Mouse (Mus musculus): ENCODE data around the gene Fancg. TPM values are rescaled to one million over a fixed set of nuclear protein-coding genes. Genes with fewer than 3 reads are reported as not detected.
A peak's percentile ranks its signal among the peaks of the same experiment; 100 is the strongest.

Fancg gene
- total and polyA plus RNA-seq, 3 experiments, result 13.2 to 18.7 (median 13.7) TPM

DNA sequence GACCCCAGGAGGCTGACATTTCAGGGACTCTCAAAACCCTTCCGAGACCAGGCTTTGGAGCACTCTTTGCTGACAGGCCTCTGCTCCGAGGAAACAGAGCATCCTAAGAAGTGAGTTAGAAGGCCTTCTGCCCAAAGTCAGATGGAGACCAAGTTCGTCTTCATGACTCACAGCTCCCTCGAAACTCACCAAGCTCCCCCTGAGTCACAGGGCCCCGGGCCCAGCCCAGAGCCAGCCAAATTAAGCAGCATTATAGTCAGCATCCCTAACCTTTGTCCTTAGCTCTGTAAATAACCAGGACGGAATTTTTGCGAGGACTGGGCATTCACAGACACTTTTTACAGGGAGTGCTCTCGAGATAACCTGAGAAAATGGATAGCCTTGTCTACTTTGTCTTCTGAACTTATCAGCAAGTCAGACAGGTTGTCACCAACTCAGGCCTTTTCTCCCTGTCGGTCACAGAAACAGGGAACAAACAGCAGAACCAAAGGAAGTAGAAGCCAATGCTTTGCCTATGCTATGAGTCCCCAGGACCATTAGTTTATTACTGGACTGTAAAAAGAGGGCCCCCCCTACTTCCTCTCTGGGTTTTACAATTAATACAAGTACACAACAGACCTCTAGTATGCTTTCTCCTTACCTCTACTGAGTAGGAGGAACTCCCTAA, 30.7 kb upstream of the Fancg start:
- Histone ChIP-seq H3K27ac (ENCODE audit: insufficient read depth, low read depth) (peak overlapping the region; percentile 13), H3K4me3 (replicated peaks in 1 of 3; ENCODE audit: low read depth in 2 of 3, low read length in 2 of 3, poor library complexity in 1 of 3) (no peak overlapping the region), H3K36me3 (replicated peaks in 1 of 2; ENCODE audit: control insufficient read depth in 1 of 2, insufficient read depth in 1 of 2, low read length in 1 of 2) (peaks cover 0 to 11% of the 10 kb centered on the region in 2 experiments), H3K27me3 (replicated peaks) (no peaks in the 10 kb centered on the region), H3K9ac (ENCODE audit: insufficient read depth, low read depth) (no peak overlapping the region; the same call in 1 of the 2 replicates), H3K4me2 (ENCODE audit: insufficient read depth, low read depth, poor library complexity, severe bottlenecking) (peak overlapping the region; percentile 45), H3K9me3 (replicated peaks; ENCODE audit: low read length) (no peaks in the 10 kb centered on the region), H3K79me2 (replicated peaks; ENCODE audit: control insufficient read depth, extremely low read depth, insufficient read depth, poor library complexity, severe bottlenecking) (no peaks in the 10 kb centered on the region), H3K4me1 (ENCODE audit: control insufficient read depth in 1 of 2, insufficient read depth in 2 of 2) (peaks cover 22 to 81% of the 10 kb centered on the region in 2 experiments)
- DNase-seq (ENCODE audit: extremely low read depth), result no peak
- dilution Hi-C loops (cut with MboI; ENCODE audit: extremely low pct_ligation_motif_present, extremely low pct_unique_long_range_greater_than_20kb, low sequenced_read_pairs) (no loop called here), in situ Hi-C loops (cut with MboI; ENCODE audit: low pct_ligation_motif_present, low pct_unique_long_range_greater_than_20kb, low sequenced_read_pairs) (no loop called here)
- TF ChIP-seq TBP (conservative IDR thresholded peaks at IDR 0.05; ENCODE audit: low read depth, low read length) (no peak), CTCF (conservative IDR thresholded peaks at IDR 0.05 in 1 of 2, IDR thresholded peaks at IDR 0.05 in 1 of 2; ENCODE audit: low read depth in 2 of 2, low read length in 2 of 2) (no peak), ETS1 (conservative IDR thresholded peaks at IDR 0.05; ENCODE audit: low read depth, low read length) (no peak), MAFK (IDR thresholded peaks at IDR 0.05; ENCODE audit: insufficient replicate concordance, low read length) (no peak), EP300 (IDR thresholded peaks at IDR 0.05; ENCODE audit: low read length) (no peak), CHD1 (IDR thresholded peaks at IDR 0.05; ENCODE audit: low read depth, low read length) (no peak), ZMIZ1 (IDR thresholded peaks at IDR 0.05; ENCODE audit: low read depth, low read length) (no peak), RCOR1 (conservative IDR thresholded peaks at IDR 0.05; ENCODE audit: low read depth, low read length) (no peak), NELFE (IDR thresholded peaks at IDR 0.05; ENCODE audit: low read depth, low read length) (no peak), POLR2AphosphoS2 (IDR thresholded peaks at IDR 0.05; ENCODE audit: low read depth, low read length) (no peak), ELF1 (IDR thresholded peaks at IDR 0.05; ENCODE audit: low read depth, low read length) (no peak), MAZ (IDR thresholded peaks at IDR 0.05; ENCODE audit: low read depth, low read length) (no peak), JUN (IDR thresholded peaks at IDR 0.05; ENCODE audit: insufficient read depth, low read depth, low read length) (no peak), PAX5 (IDR thresholded peaks at IDR 0.05; ENCODE audit: low read length) (no peak), ZNF384 (IDR thresholded peaks at IDR 0.05; ENCODE audit: low read depth, low read length) (no peak), RAD21 (IDR thresholded peaks at IDR 0.05; ENCODE audit: low read depth, low read length) (no peak), MEF2A (IDR thresholded peaks at IDR 0.05; ENCODE audit: borderline replicate concordance, low read depth, low read length) (no peak), BHLHE40 (IDR thresholded peaks at IDR 0.05; ENCODE audit: low read depth, low read length) (no peak), CHD2 (IDR thresholded peaks at IDR 0.05; ENCODE audit: low read length) (no peak)

DNA sequence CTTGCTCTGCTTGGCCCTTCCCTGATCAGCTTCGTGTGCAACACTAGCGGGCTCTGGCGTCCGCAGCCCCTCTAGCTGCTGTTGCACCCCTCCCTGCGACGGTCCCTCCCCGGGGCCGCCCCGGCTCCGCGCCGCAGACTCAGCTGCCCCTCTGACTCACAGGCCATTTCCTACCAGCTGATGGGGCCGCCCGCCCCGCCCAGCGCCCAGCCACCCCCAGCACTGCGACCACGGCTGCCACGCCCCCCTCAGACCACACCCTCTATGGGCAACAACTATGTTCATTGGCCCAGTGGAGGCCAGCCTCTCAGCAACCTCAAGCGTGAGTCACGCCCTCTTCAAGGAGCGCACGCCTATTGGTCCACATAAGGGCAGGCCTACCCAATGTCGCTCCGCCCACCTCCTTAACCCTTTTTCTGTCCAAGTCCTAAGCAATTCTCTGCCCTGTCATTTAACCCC, 29.8 kb upstream of the Fancg start:
- dilution Hi-C loops (cut with MboI; ENCODE audit: extremely low pct_ligation_motif_present, extremely low pct_unique_long_range_greater_than_20kb, low sequenced_read_pairs), result no loop called here
- H3K27me3 ChIP-seq (replicated peaks), result no peaks in the 10 kb centered on the region
- H3K9me3 ChIP-seq (replicated peaks; ENCODE audit: low read length), result no peaks in the 10 kb centered on the region
- H3K27ac ChIP-seq (ENCODE audit: insufficient read depth, low read depth), result no peak overlapping the region
- peaks cover 0 to 18% of the 10 kb centered on the region in 2 experiments for H3K36me3 ChIP-seq (replicated peaks in 1 of 2; ENCODE audit: control insufficient read depth in 1 of 2, insufficient read depth in 1 of 2, low read length in 1 of 2)
- H3K4me2 ChIP-seq (ENCODE audit: insufficient read depth, low read depth, poor library complexity, severe bottlenecking), result peak overlapping the region; percentile 66
- peak overlapping the region; percentile 49 to 84 (median 58) for H3K4me3 ChIP-seq (replicated peaks in 1 of 3; ENCODE audit: low read depth in 2 of 3, low read length in 2 of 3, poor library complexity in 1 of 3)
- H3K9ac ChIP-seq (ENCODE audit: insufficient read depth, low read depth), result peak overlapping the region; percentile 69
- H3K4me1 ChIP-seq (ENCODE audit: control insufficient read depth in 1 of 2, insufficient read depth in 2 of 2), result peaks cover 22 to 79% of the 10 kb centered on the region in 2 experiments
- in situ Hi-C loops (cut with MboI; ENCODE audit: low pct_ligation_motif_present, low pct_unique_long_range_greater_than_20kb, low sequenced_read_pairs), result no loop called here
- H3K79me2 ChIP-seq (replicated peaks; ENCODE audit: control insufficient read depth, extremely low read depth, insufficient read depth, poor library complexity, severe bottlenecking), result no peaks in the 10 kb centered on the region
- DNase-seq (ENCODE audit: extremely low read depth), result peak; percentile 99
- TF ChIP-seq UBTF (IDR thresholded peaks at IDR 0.05; ENCODE audit: low read depth, low read length) (no peak), MYC (IDR thresholded peaks at IDR 0.05; ENCODE audit: low read depth, low read length) (0 out of 2 replicates have a peak, but pooled peaks have one; percentile 20), CTCF (conservative IDR thresholded peaks at IDR 0.05 in 1 of 2, IDR thresholded peaks at IDR 0.05 in 1 of 2; ENCODE audit: low read depth in 2 of 2, low read length in 2 of 2) (no peak), MAZ (IDR thresholded peaks at IDR 0.05; ENCODE audit: low read depth, low read length) (peak; percentile 75; the same call in 1 of the 2 replicates), SIN3A (IDR thresholded peaks at IDR 0.05; ENCODE audit: low read length) (peak; percentile 97), ETS1 (conservative IDR thresholded peaks at IDR 0.05; ENCODE audit: low read depth, low read length) (peak; percentile 98), MXI1 (IDR thresholded peaks at IDR 0.05; ENCODE audit: low read depth, low read length) (no peak; the same call in 1 of the 2 replicates), NRF1 (IDR thresholded peaks at IDR 0.05; ENCODE audit: low read depth, low read length) (no peak; the same call in 1 of the 2 replicates), POLR2AphosphoS2 (IDR thresholded peaks at IDR 0.05; ENCODE audit: low read depth, low read length) (no peak), E2F4 (IDR thresholded peaks at IDR 0.05; ENCODE audit: insufficient replicate concordance, low read depth, low read length) (no peak), TCF12 (IDR thresholded peaks at IDR 0.05; ENCODE audit: low read depth, low read length) (peak; percentile 60; the same call in 1 of the 2 replicates), ZMIZ1 (IDR thresholded peaks at IDR 0.05; ENCODE audit: low read depth, low read length) (0 out of 2 replicates have a peak, but pooled peaks have one; percentile 50), RAD21 (IDR thresholded peaks at IDR 0.05; ENCODE audit: low read depth, low read length) (no peak), BHLHE40 (IDR thresholded peaks at IDR 0.05; ENCODE audit: low read depth, low read length) (peak; percentile 63), IRF4 (IDR thresholded peaks at IDR 0.05; ENCODE audit: low read depth, low read length) (peak; percentile 43; the same call in 1 of the 2 replicates), ZC3H11A (IDR thresholded peaks at IDR 0.05; ENCODE audit: low read depth, low read length) (no peak), POLR2A (IDR thresholded peaks at IDR 0.05; ENCODE audit: low read depth, low read length) (peak; percentile 65; the same call in 1 of the 2 replicates), HCFC1 (IDR thresholded peaks at IDR 0.05; ENCODE audit: low read depth, low read length) (no peak; the same call in 1 of the 2 replicates)
